Mouse (Mus musculus): ENCODE measurements around the gene Optn.

Gene Optn

DNA sequence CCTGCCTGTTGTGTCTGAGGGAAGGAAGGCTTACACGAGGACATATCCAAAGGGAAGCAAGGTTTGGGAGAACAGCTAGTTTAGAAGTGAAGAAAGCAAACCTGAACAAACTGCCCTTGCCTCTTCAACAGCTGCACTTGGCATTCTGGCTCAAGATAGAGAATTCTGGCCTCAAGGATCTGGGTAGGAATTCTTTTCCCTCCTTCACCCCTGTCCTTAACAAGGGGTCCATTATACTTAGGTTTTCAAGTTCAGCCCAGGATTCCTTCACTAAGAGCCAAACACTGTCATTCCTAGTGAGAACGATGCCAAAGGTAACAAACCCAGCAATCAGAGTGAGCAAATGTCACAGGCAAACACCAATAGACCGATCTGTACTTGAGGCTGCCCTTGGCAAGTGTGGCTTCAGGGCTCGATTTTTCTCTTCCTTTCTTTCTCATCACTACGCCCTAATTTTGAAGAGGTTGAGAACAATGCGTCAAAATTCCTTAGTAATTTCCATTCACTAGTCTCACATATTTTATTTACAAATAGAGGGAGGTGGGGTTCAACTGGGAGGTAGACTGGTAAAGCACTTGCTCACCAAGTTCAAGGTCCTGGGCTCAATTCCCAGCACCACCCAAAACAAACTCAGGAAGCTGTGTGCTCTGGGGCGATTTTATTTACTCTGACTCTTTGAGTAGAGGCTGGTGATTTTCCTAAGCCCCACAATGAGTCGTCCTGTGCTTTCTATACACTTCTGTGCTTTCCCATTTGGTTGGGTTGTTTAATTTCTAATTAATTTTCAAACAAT, 76.3 kb downstream of the Optn start:
- DNase-seq (ENCODE audit: inconsistent ontology term), result peak; percentile 20

DNA sequence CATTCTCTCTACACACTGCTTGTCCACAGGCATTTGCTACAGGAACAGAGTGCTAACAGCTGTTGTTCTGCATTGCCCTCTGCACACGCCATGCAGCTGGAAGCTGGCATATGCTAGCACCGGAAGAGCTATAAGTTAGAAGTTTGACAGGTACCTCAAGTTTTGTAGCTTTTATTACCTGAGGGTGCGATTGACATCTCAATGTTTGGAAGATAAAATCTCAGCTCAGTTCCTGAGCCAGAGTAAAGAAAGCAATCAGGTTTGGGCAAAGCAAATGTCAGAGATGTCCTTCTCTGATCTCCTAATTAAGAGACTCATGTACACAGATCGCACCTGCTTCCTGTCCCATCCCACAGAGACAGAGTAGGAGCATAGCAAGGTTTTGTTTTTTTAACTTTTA, 77.1 kb downstream of the Optn start:
- DNase-seq (ENCODE audit: inconsistent ontology term), result no peak

DNA sequence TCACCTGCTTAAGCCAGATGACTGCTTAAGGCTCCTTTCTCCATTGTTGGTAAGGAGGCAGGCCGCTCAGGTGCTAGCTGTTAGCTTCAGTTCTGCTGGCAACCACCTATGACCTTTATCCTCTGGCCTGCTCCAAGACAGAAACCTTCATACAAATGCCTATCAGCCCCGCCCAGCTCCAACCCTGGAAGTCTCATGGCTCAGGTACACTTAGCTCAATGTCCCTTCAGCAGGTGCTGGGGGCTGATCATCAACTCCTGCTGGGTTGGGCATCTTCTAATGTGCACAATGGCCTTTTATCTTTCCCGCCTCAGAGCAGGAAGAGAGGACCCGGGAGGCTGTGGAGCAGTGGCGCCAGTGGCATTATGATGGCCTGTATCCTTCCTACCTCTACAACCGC, 78.9 kb downstream of the Optn start:
- no peak for DNase-seq (ENCODE audit: inconsistent ontology term)

DNA sequence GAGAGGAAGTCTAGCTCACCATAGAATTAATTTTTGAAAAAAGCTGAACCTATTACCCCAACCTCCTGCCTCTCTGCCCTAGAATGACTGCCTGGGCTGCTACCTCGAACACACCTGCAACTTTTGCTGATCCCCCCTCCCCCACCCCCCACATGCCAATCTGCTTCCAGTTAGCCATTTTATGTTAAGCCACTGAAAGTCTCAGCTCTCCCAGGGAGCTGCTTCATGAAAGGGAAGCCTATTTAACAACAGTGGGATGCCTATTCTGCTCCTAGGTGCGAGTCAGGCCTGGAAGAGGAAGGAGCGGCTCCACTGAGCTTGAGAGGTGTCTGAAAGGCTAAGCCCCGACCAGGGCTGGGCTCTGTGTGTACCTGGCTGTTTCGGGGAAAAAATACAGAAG, 79.9 kb downstream of the Optn start:
- no peak for DNase-seq (ENCODE audit: inconsistent ontology term)

DNA sequence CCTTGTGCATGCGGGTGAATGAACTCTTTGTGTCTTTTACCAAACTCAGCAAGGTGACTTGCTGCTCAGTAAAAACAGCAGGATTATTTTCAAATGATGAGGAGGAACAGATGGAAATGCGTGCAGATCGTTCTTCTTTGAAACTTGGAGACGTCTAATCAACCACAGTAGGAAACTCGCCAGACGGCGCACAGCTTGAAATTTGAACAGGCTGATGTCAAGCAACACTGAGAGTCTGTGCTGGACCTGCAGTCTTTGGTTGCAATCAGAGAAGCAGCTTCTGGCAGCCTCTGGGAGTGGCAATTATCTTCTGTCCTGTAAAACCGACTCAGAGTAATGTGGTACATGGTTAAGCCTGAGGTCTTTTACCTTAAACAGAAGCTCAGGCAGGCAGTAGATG, 85.8 kb downstream of the Optn start:
- peak; percentile 18 for DNase-seq (ENCODE audit: inconsistent ontology term)

DNA sequence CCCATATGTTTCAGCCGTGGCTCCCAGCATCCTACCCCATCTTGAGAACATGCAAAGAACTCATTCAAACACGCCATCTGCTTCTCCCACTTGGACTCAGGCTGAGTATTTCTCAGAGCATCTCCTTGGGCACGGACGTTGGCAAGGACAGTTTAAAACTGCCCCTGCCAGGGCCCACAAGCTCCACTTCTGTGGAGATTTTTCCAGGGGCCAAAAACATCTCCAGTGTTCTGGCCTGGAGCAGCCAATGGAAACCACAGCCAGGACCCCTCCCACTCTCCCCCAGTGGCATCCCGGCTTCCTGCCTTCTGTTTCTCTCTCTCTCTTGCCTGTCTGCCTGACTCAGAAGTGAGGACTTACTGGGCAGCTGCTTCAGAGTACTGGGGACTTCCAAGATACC, 88.0 kb downstream of the Optn start, which contains the start of gene Ucma:
Ucma (plus strand) TSS at position 316 of the 400 bp plus-strand sequence.
- DNase-seq (ENCODE audit: inconsistent ontology term), result peak; percentile 35

Data from Muller cell, postnatal 12 days (primary cell).